Mouse (Mus musculus): ENCODE results near the gene AW549877. TPM values are rescaled to one million over a fixed set of nuclear protein-coding genes. Genes with fewer than 3 reads are reported as not detected.

AW549877 gene
- total RNA-seq (2023; ENCODE audit: inconsistent age): 57.3 to 69.1 TPM (median 65.3 TPM) in 4 replicates

DNA sequence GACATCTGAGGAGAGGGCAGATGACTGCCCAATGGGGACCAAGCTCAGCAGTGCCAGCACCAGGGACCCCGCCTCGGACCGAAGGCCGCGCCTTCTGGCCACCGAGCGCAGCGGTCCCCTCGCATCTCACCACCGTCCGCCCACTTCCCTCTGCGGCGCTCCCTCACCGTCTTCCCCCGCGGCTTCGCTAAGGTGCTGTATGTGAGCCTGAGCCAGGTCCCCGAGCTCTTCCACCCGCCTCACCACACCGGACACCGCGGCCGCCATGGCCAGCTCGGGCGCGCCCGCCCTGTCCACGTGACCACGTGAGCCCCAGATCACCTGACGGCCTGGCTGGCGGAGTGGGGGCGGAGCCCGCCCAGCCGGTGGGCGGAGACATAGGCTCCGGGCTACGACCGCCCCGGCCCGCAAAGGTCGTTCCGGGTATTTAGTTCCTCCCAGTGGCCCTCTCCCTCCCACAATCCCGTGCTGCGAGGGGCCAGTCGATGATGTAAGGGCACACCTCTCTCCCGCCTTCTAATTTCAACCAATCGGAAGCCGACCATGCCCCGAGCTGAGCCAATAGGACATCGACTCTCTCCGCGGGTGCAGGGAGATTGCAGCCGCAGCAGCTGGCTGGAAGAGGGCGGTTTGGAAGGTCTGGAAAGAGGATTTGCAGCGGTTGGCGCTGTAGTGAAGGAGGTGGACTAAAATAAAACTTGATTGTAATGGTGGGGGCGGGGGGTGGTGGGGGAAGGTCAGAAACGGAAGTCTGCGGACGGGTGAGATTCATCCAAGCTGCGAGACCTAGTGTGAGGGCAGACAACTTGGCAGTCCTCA lies at the start of gene AW549877:
TSS of gene AW549877 (minus strand) at position 297 of the 819 bp plus-strand sequence.

DNA sequence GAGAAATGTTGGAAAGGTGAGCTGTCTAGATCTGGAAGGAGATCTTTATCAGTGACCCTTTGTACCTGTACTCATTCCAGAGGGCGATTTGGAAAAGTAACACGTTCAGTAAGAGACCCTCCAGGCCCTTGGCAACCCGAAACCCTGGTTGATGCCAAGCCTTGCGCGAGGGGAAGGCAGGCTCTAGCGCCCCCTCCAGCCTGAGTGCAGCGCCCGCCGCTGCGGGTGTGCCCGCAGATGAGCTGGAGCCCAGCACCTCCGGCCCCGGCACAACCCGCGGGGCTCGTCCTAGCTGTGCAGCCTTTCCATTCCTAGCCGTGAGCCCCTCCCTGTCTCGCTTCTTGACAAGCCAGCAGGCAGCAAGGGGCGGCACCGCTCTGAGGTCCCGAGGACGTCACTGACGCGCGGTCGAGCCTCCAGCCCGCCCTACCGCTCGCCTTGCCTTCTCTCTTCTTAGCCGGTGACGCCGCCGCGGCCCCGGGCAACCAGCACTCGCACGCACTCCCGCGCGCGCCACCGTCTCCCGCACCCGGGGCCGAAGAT lies 30.8 kb upstream of the AW549877 start, which contains the start of gene Oxct1:
TSS of gene Oxct1 (plus strand) at position 153 of the 543 bp plus-strand sequence.

DNA sequence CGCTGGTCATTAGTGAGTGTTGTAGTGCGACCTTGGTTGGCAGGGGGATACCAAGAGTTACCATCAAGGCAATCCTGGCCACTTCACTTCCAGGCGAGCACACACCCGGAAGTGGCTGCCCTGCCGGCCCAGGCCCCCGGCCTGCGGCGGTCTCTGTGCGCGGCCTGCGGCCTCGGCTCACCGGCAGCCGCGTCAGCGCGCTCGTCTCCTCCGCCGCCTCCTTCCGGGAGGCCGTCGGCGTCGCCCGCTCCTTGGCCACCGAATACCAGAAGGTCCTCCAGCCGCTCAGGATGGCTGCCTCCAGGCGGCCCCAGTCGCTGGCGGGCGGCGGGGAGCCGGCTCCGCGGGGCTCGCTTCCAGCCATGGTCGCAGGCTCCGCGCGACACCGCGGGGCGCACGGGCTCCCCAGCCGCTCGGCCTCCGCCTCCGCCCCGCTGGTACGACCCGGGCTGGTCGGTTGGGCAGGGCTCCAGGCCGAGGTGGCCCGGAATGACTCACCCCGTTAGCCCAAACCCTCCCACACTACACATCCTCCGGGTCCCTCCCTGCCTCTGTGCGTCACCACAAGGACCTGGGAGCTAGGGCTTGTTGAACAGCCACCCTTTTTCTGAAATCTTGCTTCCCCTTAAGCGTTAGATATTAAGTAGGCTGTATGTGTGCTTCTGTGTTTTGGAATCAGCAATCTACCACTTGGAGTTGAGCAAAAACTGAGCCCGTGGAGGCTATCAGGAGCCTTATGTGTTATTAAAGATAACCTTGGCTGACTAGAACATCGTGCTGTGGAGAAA lies 16.3 kb downstream of the AW549877 start, which contains the start of gene Fbxo4:
TSS of gene Fbxo4 (minus strand) at position 513 of the 788 bp plus-strand sequence.

Other genes starting within 250 kb of the AW549877 start
- 29.3 to 31.9 TPM (median 30.7 TPM) in 4 replicates for gene Fbxo4, start 16.2 kb downstream of the AW549877 start, total RNA-seq (2023; ENCODE audit: inconsistent age)
- 29.2 to 34.7 TPM (median 31.8 TPM) in 4 replicates for gene Oxct1, start 30.6 kb upstream of the AW549877 start, total RNA-seq (2023; ENCODE audit: inconsistent age)